Mouse (Mus musculus): Measurements from ENCODE around the gene Gm3376. TPM values are rescaled to one million over a fixed set of nuclear protein-coding genes. Genes with fewer than 3 reads are reported as not detected.
"Not testable (repeated sequence)": the region's sequence is repeated elsewhere in the genome, so short reads cannot be mapped to it uniquely, and the experiment has no call there.

Gene Gm3376
- not detected in 2 replicates for polyA plus RNA-seq (2012; ENCODE audit: insufficient read depth, insufficient read length, missing spikeins)

- H3K4me3 ChIP-seq (ENCODE audit: insufficient read depth, low read length); H3K4me1 ChIP-seq (ENCODE audit: control insufficient read depth, insufficient read depth, low read length); H3K27ac ChIP-seq (ENCODE audit: insufficient read depth, low read depth, low read length): not testable (repeated sequence)
Measured at GRCm38 (mm10) chrY:3771373-3771772, at the start of gene Gm3376. TSS of gene Gm3376 (plus strand) at chrY:3771673.
